Mouse (Mus musculus) lung, embryonic 14.5 days (tissue): ENCODE data around the gene Cpne5. TPM values are rescaled to one million over a fixed set of nuclear protein-coding genes. Genes with fewer than 3 reads are reported as not detected.

ENCODE experiments used
- ATAC-seq: fragments of 200-750 bp; cut with Nextera tagmentation; 2 replicates; pipeline ENCODE4 v1.8.0; 2017; ENCODE audit warnings: mild to moderate bottlenecking, moderate TSS enrichment, moderate library complexity; ENCODE audit not compliant: insufficient read depth
- DNase-seq: peaks from one replicate; pipeline ENCODE4 v3.0.0-alpha.2; 2015
- H3K27ac ChIP-seq: fragments of 300-500 bp; sonication (generic); 2 replicates; pipeline ENCODE4 v1.5.1; 2014; ENCODE audit warnings: low read depth, mild to moderate bottlenecking, moderate library complexity
- H3K27me3 ChIP-seq: fragments of 300-500 bp; sonication (generic); 2 replicates; pipeline ENCODE4 v1.6.1; 2014; ENCODE audit warnings: low read length, control low read depth; ENCODE audit not compliant: insufficient read depth
- H3K36me3 ChIP-seq: fragments of 300-500 bp; sonication (generic); 2 replicates; pipeline ENCODE4 v1.6.1; 2014; ENCODE audit warnings: control low read depth; ENCODE audit not compliant: insufficient read depth
- H3K4me1 ChIP-seq: fragments of 300-500 bp; sonication (generic); 2 replicates; pipeline ENCODE4 v1.6.1; 2014; ENCODE audit warnings: antibody characterized with exemption, control low read depth; ENCODE audit not compliant: insufficient read depth
- H3K4me2 ChIP-seq: fragments of 300-500 bp; sonication (generic); 2 replicates; pipeline ENCODE4 v1.6.1; 2014; ENCODE audit warnings: mild to moderate bottlenecking
- H3K4me3 ChIP-seq: fragments of 300-500 bp; sonication (generic); 2 replicates; pipeline ENCODE4 v1.5.1; 2014; ENCODE audit warnings: low read depth, low read length
- H3K9ac ChIP-seq: fragments of 300-500 bp; sonication (generic); 2 replicates; pipeline ENCODE4 v1.6.1; 2014
- H3K9me3 ChIP-seq: fragments of 300-500 bp; sonication (generic); 2 replicates; pipeline ENCODE4 v1.6.1; 2016; ENCODE audit warnings: low read depth, low read length, control low read depth
- CTCF ChIP-seq: IDR thresholded peaks from 2 replicates; pipeline ENCODE4 v1.5.1; 2016; ENCODE audit warnings: antibody characterized with exemption, low read depth
- WGBS: fragments of 180-500 bp; shearing (Covaris S2); extraction: QIAGEN DNeasy Blood & Tissue Kit; methylation state at CpG from one replicate; pipeline ENCODE4 v1.1.7; 2014; 5-methylcytosine and 5-hydroxymethylcytosine counted together
- polyA plus RNA-seq: library from polyadenylated mRNA; unstranded; fragments of >200 nt; fragmentation: Nextera tagmentation; extraction: Ambion mirVana; gene quantifications from 2 replicates; pipeline ENCODE4 v1.2.1, GENCODE M21; 2014

The Cpne5 gene
- polyA plus RNA-seq, 1 experiment from 2014 or later = 6.9 TPM

DNA sequence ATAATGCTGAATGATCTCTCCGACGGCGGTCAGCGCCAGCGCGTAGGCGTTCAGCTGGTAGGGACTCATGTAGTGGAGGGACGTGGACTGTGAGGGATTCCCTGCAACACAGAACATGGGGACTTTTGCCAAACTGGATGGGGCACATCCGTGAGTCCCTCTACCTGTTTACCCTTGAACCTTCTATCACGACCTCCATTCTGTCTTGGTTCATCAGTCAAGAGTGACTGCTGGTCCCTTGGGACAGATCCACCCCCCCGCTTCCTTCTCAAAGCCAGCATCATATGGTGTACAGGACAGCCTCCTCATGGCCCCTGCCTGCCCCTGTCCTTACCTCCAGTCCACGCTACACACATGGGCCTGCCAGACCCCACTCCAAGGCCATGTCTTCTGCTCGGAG lies 75.6 kb downstream of the Cpne5 start:
- Histone ChIP-seq H3K4me1 (peaks cover 8% of the 10 kb centered on the region), H3K9me3 (no peaks in the 10 kb centered on the region), H3K27ac (no peak overlapping the region), H3K4me2 (no peak overlapping the region), H3K27me3 (no peaks in the 10 kb centered on the region), H3K36me3 (no peaks in the 10 kb centered on the region), H3K9ac (no peak overlapping the region), H3K4me3 (no peak overlapping the region)
- ATAC-seq = no peak
- WGBS = 91% methylated on average over 13 of the region's 13 CpGs
- no peak for TF ChIP-seq CTCF
- DNase-seq = no peak

DNA sequence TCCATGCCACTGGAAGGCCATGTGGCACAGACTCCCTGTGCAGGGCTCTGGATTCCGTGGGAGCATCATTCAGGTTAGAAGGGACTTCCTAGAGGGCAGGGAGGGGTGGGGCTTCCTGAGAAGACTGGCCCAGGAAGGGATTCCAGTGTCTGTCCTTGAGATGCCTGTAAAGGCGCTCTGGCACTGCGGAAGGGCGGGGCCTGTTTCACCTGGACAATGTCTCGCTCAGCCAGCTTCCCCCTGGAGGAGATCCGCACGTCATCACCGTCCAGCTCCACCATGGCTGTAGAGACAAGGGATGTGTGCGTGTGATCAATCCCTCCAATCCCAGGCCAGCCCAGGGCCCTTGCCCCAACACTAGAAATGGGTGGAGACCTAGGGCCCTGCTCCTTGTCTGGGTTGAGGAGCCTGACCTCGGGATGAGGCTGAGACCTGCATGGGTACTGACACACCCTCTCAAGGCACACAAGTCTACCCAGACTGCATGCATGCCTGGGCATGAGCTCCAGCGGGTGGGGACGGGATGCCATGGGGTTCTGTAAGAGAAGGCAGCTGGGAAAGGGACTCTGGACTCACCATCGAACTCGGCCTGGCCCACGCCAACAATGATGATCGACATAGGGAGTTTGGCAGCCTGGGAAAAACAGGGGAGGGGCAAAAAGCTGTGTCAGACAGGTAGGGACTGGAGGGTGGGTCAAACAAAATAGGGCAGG lies 78.1 kb downstream of the Cpne5 start:
- Histone ChIP-seq H3K9me3 (no peaks in the 10 kb centered on the region), H3K4me1 (peaks cover 5% of the 10 kb centered on the region), H3K4me3 (no peak overlapping the region), H3K4me2 (no peak overlapping the region), H3K27me3 (no peaks in the 10 kb centered on the region), H3K27ac (no peak overlapping the region), H3K9ac (no peak overlapping the region), H3K36me3 (no peaks in the 10 kb centered on the region)
- no peak for TF ChIP-seq CTCF
- ATAC-seq = no peak
- no peak for DNase-seq
- WGBS = 82% methylated on average over 16 of the region's 16 CpGs

DNA sequence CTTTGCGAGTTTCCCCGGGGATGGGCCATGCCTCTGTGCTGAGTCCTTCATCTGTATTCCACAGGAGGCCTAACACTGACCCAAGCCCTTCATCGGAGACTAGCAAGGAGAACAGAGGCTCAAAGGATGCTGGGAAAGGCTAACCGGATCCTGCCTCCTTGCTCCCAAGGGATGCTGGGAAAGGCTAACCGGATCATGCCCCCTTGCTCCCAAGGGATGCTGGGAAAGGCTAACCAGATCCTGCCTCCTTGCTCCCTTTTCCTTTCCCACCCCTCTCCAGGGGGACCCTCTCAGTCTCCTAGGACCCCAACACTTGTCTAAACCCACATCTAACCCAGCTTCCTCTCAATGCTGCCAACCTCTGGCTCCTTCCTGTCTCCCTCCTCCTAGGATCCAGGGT lies 78.6 kb downstream of the Cpne5 start:
- no peak overlapping the region for H3K27ac ChIP-seq
- WGBS = 89% methylated on average over 5 of the region's 5 CpGs

DNA sequence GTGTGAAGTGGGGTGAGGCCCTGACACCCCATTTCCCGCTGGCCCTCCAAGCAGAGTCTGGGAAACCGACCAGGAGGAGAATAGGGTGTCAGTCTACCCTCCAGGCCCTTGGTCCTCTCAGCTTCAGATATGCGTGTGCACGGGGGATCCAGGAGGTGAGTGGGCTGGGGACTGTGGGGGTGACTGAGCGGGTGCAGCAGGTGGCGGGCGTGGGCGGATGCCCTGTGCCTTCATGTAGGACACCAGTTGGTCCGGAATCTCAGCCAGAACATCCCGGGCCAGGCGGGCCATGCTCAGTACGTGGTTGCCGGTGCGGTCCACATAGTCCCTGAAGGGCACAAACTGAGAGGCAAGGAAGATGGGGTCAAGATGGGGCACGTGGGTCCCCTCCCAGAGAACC lies 79.1 kb downstream of the Cpne5 start:
- H3K4me3 ChIP-seq = no peak overlapping the region
- WGBS = 87% methylated on average over 15 of the region's 15 CpGs
- H3K4me2 ChIP-seq = no peak overlapping the region
- H3K36me3 ChIP-seq = no peaks in the 10 kb centered on the region
- H3K9me3 ChIP-seq = no peaks in the 10 kb centered on the region
- no peak for TF ChIP-seq CTCF
- no peak overlapping the region for H3K9ac ChIP-seq
- DNase-seq (no peak), ATAC-seq (no peak)
- no peaks in the 10 kb centered on the region for H3K27me3 ChIP-seq
- no peak overlapping the region for H3K27ac ChIP-seq
- H3K4me1 ChIP-seq = no peaks in the 10 kb centered on the region

More for the DNA sequence above, 78.6 kb downstream of the Cpne5 start:
- ATAC-seq = no peak
- DNase-seq = no peak
- H3K9me3 ChIP-seq = no peaks in the 10 kb centered on the region
- no peaks in the 10 kb centered on the region for H3K27me3 ChIP-seq
- H3K4me1 ChIP-seq = no peaks in the 10 kb centered on the region; the same call in 1 of the 2 replicates
- TF ChIP-seq CTCF = no peak
- H3K4me3 ChIP-seq = no peak overlapping the region
- H3K9ac ChIP-seq = no peak overlapping the region
- H3K36me3 ChIP-seq = no peaks in the 10 kb centered on the region
- H3K4me2 ChIP-seq = no peak overlapping the region

DNA sequence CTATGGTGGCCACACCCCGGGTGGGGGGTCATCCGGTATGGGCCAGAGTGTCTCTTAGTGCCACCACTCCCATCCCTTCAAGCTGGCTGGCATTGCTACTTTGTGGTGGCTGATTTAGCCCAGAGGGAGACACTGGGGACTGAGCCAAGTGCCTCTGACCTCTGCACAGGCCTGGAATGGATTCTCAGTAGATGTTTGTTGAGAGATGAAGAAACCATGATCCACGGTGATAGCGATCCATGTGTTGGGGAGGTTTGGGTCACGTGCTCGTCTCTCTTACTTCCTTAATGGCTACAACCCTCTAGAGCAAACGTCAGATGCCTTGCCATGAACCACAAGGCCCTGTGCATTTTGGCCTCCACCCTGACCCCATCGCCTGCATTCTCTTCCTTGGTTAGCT lies 81.1 kb downstream of the Cpne5 start:
- Histone ChIP-seq H3K27ac (no peak overlapping the region), H3K27me3 (no peaks in the 10 kb centered on the region), H3K4me3 (no peak overlapping the region), H3K9ac (no peak overlapping the region), H3K36me3 (no peaks in the 10 kb centered on the region), H3K4me1 (no peaks in the 10 kb centered on the region), H3K9me3 (no peaks in the 10 kb centered on the region), H3K4me2 (no peak overlapping the region)
- WGBS = 63% methylated on average over 8 of the region's 8 CpGs
- no peak for TF ChIP-seq CTCF
- no peak for ATAC-seq
- DNase-seq = no peak

DNA sequence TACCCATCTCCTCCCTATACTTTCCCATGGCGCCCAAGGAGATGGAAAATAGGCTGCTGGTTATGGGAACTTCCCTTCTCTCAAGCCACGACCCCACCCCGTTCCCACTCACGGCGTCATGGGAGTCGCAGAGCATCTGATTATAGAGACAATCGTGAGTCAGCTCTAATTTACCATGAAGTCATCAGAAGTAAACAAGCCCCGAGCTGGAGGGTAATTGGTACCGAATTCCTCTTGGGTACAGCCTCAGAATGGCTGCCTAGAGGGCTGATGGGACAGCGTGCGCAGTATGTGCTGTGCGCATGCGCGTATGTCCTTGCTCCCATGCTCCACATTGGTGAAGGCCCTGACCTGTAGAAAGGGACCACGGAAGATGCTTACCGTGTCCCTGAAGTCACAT lies 81.6 kb downstream of the Cpne5 start:
- Histone ChIP-seq H3K27me3 (no peaks in the 10 kb centered on the region), H3K4me3 (no peak overlapping the region), H3K9ac (no peak overlapping the region), H3K4me2 (no peak overlapping the region), H3K27ac (no peak overlapping the region), H3K9me3 (no peaks in the 10 kb centered on the region), H3K36me3 (no peaks in the 10 kb centered on the region), H3K4me1 (no peaks in the 10 kb centered on the region)
- ATAC-seq (no peak), DNase-seq (no peak)
- TF ChIP-seq CTCF = no peak
- 81% methylated on average over 16 of the region's 16 CpGs for WGBS

DNA sequence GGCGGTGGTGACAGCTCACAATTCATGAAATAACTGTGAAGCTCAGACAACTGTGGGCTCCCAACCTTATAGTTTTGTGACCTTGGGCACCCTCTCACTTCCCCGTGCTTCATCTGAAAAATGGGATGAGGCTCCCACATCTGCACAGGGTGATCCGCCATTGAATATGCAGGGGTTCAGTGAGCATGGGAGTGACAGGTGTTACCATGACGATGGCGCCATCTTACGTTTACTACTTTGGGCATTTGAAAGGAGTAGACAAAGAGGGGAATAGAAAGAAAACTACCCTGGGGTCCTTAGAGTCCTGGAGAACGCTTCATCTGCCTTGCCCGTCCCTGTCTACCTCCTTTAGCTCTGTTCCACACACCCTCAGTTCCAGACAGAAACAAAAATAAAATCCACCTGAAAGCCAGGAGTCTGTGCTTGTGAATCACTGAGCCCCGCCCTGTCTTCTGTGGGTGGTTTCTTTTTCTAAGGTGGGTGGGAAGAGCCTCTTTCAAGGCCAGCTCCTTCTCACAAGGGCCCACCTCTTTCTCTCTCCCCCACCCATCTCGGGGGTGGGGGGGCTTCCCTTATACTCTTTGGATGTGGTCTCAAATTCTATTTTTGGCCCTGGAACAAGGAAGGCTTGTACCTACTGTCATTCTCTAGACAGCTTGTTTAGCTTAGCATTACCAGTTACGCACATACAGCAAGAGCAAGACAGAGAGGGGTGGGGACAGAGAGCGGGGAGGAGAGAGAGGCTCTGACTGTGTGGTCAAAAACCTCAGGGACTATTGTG lies 82.4 kb downstream of the Cpne5 start:
- Histone ChIP-seq H3K4me1 (no peaks in the 10 kb centered on the region), H3K27me3 (no peaks in the 10 kb centered on the region), H3K9me3 (no peaks in the 10 kb centered on the region), H3K27ac (no peak overlapping the region), H3K36me3 (no peaks in the 10 kb centered on the region), H3K4me3 (no peak overlapping the region), H3K9ac (no peak overlapping the region), H3K4me2 (no peak overlapping the region)
- WGBS = 62% methylated on average over 12 of the region's 12 CpGs
- TF ChIP-seq CTCF = no peak
- ATAC-seq (peak; percentile 49; the same call in 1 of the 2 replicates), DNase-seq (no peak)
